In the genomic region with DNA sequence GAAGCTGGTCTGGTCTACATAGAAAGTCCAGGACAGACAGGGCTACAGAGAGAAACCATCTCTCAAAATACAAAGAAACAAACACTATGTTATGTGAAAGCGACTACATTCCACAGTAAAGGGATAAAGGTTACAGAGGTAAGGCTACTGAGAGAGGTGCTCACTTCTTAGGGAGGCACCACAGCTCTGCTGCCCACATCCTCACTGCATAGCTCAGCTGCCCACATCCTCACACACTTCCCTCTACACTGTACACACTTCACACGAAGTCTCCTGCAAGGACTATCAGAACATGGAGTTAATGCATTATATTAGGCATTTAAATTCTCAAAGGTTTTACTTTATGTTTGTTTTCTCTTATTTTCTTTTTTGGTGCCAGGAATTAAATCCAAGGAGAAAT, we compare ENCODE assay signal across 19 mouse cellular contexts. TPM values are rescaled to one million over a fixed set of nuclear protein-coding genes. Genes with fewer than 3 reads are reported as not detected.
DNase-seq lines count a peak whose midpoint lies in the region; ATAC-seq lines count a peak whose summit lies in the region.
"Had no signal": no experiment of that assay in that cellular context is flagged by ENCODE, and none has a peak within 500 bp of the region (broad histone marks: within the 10 kb centered on the region; RNA-seq: fewer than 3 reads in every experiment).

No protein-coding gene starts in this region.

- peak; percentile 83 for ATAC-seq in activated CD4-positive, CD25-positive, alpha-beta regulatory T cell, adult 4 months
- ATAC-seq: forebrain, embryonic 16.5 days; hindbrain, embryonic 16.5 days had no signal

- intact Hi-C loops in left cerebral cortex, postnatal 14 days (cut with DNase I) = no loop called here

- DNase-seq in thymus, postnatal 0 days (ENCODE audit: low spot score) = peak; percentile 7
- DNase-seq in thymus, postnatal 10 days (ENCODE audit: low spot score in 2 of 2) = no peak
- DNase-seq in induced T-regulatory cell, adult 2 months (ENCODE audit: low read depth) = peak; percentile 7
- no peak for DNase-seq in neural tube, embryonic 10.5 days (ENCODE audit: extremely low spot score, low spot score)
- no peak for DNase-seq in left cerebral cortex, postnatal 14 days (ENCODE audit: low spot score in 2 of 2)
- no peak for DNase-seq in layer of hippocampus, postnatal 10 days (ENCODE audit: low spot score in 2 of 2)
- DNase-seq: adrenal gland, adult 2 months; adrenal gland, postnatal 25 days; cerebellum, adult 18-20 months; cerebellum, adult 9-11 months; embryo, embryonic 11 days; gastrocnemius, postnatal 14 days had no signal

RNA-seq across cellular contexts. Expression of a gene that starts 19.8 kb away (rescaled TPM):
- polyA plus RNA-seq in thymus, postnatal 0 days (2015; fragmentation: Nextera tagmentation; extraction: Ambion mirVana) = not detected in 2 replicates
- polyA plus RNA-seq in activated CD4-positive, CD25-positive, alpha-beta regulatory T cell, adult 4 months (2017; shearing (Covaris generic)) = under 1 TPM in 1 of 2 experiments, not detected in 1; 0.24 TPM
- not detected for total RNA-seq in left cerebral cortex, postnatal 14 days (2021)
- not detected for total RNA-seq in layer of hippocampus, postnatal 10 days (2021)
- total RNA-seq: adrenal gland, adult 2 months; adrenal gland, postnatal 25 days; gastrocnemius, adult 18-20 months; gastrocnemius, postnatal 14 days; heart, adult 8-10 months; heart, postnatal 25 days had no signal
- polyA plus RNA-seq: adrenal gland, adult 2 months; forebrain, embryonic 16.5 days; intestine, embryonic 14.5 days had no signal

RNA-seq across cellular contexts. Expression of a gene that starts 42.1 kb away (rescaled TPM):
- 0.13 and 0.30 TPM in 2 replicates for polyA plus RNA-seq in thymus, postnatal 0 days (2015; fragmentation: Nextera tagmentation; extraction: Ambion mirVana)
- polyA plus RNA-seq in activated CD4-positive, CD25-positive, alpha-beta regulatory T cell, adult 4 months (2017; shearing (Covaris generic)) = under 1 TPM in 1 of 2 experiments, not detected in 1; 0.16 TPM
- under 1 TPM; 0.22 to 0.30 TPM for total RNA-seq in left cerebral cortex, postnatal 14 days (2021)
- under 1 TPM; 0.59 to 0.71 TPM for total RNA-seq in layer of hippocampus, postnatal 10 days (2021)
- polyA plus RNA-seq: adrenal gland, adult 2 months had no signal

RNA-seq across cellular contexts. Expression of a gene that starts 49.0 kb away (rescaled TPM):
- polyA plus RNA-seq in thymus, postnatal 0 days (2015; fragmentation: Nextera tagmentation; extraction: Ambion mirVana) = 43.3 and 45.5 TPM in 2 replicates
- 10 to 100 TPM; 37.5 to 45.8 TPM for polyA plus RNA-seq in activated CD4-positive, CD25-positive, alpha-beta regulatory T cell, adult 4 months (2017; shearing (Covaris generic))
- 10 to 100 TPM; 65.3 to 66.7 TPM for total RNA-seq in left cerebral cortex, postnatal 14 days (2021)
- total RNA-seq in layer of hippocampus, postnatal 10 days (2021) = 10 to 100 TPM; 73.5 to 80.8 TPM

Comparison
In these comparisons a context has a peak if more than half of its experiments do, and no peak if none do; other contexts are left out.
1. DNase-seq: peak in thymus, postnatal 0 days (single experiment) and induced T-regulatory cell, adult 2 months (single experiment); none in thymus, postnatal 10 days (0 of 2), neural tube, embryonic 10.5 days (single experiment), left cerebral cortex, postnatal 14 days (0 of 2) and layer of hippocampus, postnatal 10 days (0 of 2).